Mouse (Mus musculus) olfactory bulb, adult 2 months (tissue): ENCODE results near the gene Pde6b. TPM values are rescaled to one million over a fixed set of nuclear protein-coding genes. Genes with fewer than 3 reads are reported as not detected.

Experiments
- H3K27ac ChIP-seq: fragments of 200-500 bp; 2 replicates; pipeline ENCODE4 v1.5.1; 2012; ENCODE audit warnings: low read depth, low read length; ENCODE audit not compliant: insufficient read depth
- H3K4me1 ChIP-seq: fragments of 200-500 bp; 2 replicates; pipeline ENCODE4 v1.6.1; 2012; ENCODE audit warnings: low read length; ENCODE audit not compliant: control insufficient read depth, insufficient read depth
- H3K4me3 ChIP-seq: fragments of 200-500 bp; 2 replicates; pipeline ENCODE4 v1.5.1; 2012; ENCODE audit warnings: mild to moderate bottlenecking, low read depth, low read length, moderate library complexity; ENCODE audit not compliant: insufficient read depth
- CTCF ChIP-seq: fragments of 200-500 bp; IDR thresholded peaks from 2 replicates; pipeline ENCODE4 v1.5.1; 2012; ENCODE audit warnings: low read depth, mild to moderate bottlenecking, low read length, moderate library complexity; ENCODE audit not compliant: insufficient read depth
- POLR2A ChIP-seq: fragments of 200-500 bp; IDR thresholded peaks from 2 replicates; pipeline ENCODE4 v1.6.1; 2012; ENCODE audit warnings: mild to moderate bottlenecking, low read depth, low read length, moderate library complexity; ENCODE audit not compliant: insufficient read depth
- WGBS: fragments of 180-500 bp; shearing (Covaris S2); methylation state at CpG from one replicate; pipeline ENCODE4 v1.1.7; 2018; 5-methylcytosine and 5-hydroxymethylcytosine counted together
- polyA plus RNA-seq: library from polyadenylated mRNA; stranded (reverse); fragments of >200 nt; gene quantifications from 2 replicates; pipeline ENCODE4 v1.2.4, GENCODE M21; 2012; ENCODE audit warnings: low replicate concordance; ENCODE audit not compliant: missing spikeins, insufficient read depth, insufficient read length

The Pde6b gene
- polyA plus RNA-seq, 1 experiment = not detected

DNA sequence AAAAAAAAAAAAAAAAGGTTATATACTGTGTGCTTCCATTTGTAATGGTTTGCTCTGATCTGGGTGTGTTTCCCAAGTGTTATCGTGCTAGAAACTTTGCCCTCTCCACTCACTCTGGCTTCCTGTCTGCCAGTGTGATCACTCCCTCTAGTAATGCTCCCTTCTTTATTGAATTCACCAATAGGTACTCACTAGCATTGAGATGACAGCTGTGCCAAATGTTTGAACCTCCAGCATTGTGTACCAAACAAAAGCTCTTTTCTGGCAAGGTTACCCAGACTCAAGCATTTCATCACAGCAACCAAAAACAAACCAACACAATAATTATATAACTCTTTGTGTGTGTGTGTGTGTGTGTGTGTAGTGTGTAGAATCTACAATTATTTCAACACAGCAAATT, 63.4 kb downstream of the Pde6b start:
- peaks cover 8% of the 10 kb centered on the region for H3K4me1 ChIP-seq
- TF ChIP-seq POLR2A = no peak
- TF ChIP-seq CTCF = no peak
- WGBS = 93% methylated on average over 1 of the region's 1 CpGs
- no peak overlapping the region for H3K4me3 ChIP-seq
- H3K27ac ChIP-seq = no peak overlapping the region

DNA sequence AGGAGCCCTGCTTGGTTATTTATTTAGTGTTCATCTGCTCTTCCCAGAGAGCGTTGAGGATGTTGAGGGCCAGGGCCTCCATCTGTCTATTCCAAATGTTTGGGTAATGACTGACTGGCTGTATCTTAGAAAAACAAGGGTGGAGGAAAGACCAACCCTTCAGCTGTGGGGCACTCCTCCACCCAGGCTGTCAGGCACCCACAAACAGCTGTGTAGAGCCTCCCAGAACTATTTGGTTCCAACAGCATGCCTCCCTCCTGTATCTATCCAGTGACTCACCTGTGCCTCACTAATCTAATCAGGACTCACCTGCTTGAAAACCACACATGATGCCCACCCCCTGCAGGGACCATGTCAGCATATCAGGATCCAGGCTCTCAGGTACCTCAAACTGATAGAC, 64.2 kb downstream of the Pde6b start:
- WGBS = 90% methylated on average over 1 of the region's 1 CpGs
- H3K4me1 ChIP-seq = peaks cover 8% of the 10 kb centered on the region
- no peak overlapping the region for H3K27ac ChIP-seq
- H3K4me3 ChIP-seq = no peak overlapping the region
- no peak for TF ChIP-seq CTCF
- TF ChIP-seq POLR2A = no peak

DNA sequence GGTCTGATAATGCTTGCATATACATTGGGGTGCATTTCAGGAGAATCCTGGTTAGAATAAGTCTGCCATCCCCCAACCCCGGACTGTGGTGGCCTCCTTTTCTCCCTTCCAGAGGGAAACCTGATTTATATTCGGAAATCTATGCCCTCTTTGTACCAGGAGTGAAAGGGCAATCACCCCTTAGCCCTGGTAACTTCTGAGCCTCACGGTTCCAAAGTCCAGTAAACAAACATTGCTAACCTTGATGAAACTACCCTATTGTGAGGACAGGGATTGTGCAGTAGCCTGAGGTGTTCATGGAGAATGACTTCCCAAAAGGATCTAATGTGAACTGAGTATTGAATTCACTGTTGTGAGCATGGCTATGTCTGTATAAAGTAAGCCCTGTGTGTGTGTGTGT, 65.9 kb downstream of the Pde6b start:
- Histone ChIP-seq H3K4me3 (no peak overlapping the region), H3K4me1 (no peaks in the 10 kb centered on the region), H3K27ac (no peak overlapping the region)
- 38% methylated on average over 3 of the region's 3 CpGs for WGBS
- TF ChIP-seq CTCF (no peak), POLR2A (no peak)

DNA sequence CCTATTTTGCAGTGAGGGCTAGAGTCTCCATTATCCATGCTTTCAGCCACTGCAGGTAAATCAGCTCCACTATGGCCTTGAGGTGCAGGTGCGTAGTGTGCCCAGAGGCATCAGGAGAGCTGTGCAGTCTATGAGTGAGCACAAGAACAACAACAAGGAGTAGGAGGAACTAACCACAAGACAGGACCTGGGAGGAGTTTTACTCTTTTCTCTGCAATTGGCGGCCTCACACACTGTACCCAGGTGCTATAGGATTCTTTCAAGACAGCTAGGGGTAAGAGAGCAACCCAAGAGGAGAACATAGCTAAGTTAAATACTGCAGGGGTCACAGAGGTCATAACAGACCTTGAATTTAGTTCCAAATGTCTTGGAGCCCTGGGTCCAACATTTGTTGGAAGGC, 70.5 kb downstream of the Pde6b start:
- peaks cover 10% of the 10 kb centered on the region for H3K4me1 ChIP-seq
- no peak overlapping the region for H3K27ac ChIP-seq
- H3K4me3 ChIP-seq = no peak overlapping the region
- WGBS = 93% methylated on average over 2 of the region's 2 CpGs
- TF ChIP-seq CTCF (no peak), POLR2A (no peak)

DNA sequence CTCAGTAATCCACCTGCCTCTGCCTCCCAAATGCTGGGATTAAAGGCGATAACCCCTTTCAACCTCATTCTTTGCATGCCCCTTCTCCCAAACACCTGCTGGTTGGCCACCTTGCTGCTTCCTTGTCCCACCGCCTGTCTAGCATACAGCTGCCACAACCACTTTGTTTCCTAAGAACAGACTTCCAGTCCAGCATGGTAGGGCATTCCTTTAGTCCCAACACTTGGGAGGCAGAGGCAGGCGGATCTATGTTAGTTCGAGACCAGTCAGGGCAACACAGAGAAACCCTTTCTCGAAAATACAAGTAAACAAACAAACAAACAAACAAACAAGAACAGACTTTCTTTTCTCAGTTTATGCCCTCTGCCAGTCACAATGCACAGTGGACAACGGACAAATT, 72.3 kb downstream of the Pde6b start:
- Histone ChIP-seq H3K4me3 (peak overlapping the region; percentile 88), H3K27ac (no peak overlapping the region), H3K4me1 (peaks cover 10% of the 10 kb centered on the region)
- WGBS = 35% methylated on average over 6 of the region's 6 CpGs
- TF ChIP-seq POLR2A (no peak), CTCF (no peak)

DNA sequence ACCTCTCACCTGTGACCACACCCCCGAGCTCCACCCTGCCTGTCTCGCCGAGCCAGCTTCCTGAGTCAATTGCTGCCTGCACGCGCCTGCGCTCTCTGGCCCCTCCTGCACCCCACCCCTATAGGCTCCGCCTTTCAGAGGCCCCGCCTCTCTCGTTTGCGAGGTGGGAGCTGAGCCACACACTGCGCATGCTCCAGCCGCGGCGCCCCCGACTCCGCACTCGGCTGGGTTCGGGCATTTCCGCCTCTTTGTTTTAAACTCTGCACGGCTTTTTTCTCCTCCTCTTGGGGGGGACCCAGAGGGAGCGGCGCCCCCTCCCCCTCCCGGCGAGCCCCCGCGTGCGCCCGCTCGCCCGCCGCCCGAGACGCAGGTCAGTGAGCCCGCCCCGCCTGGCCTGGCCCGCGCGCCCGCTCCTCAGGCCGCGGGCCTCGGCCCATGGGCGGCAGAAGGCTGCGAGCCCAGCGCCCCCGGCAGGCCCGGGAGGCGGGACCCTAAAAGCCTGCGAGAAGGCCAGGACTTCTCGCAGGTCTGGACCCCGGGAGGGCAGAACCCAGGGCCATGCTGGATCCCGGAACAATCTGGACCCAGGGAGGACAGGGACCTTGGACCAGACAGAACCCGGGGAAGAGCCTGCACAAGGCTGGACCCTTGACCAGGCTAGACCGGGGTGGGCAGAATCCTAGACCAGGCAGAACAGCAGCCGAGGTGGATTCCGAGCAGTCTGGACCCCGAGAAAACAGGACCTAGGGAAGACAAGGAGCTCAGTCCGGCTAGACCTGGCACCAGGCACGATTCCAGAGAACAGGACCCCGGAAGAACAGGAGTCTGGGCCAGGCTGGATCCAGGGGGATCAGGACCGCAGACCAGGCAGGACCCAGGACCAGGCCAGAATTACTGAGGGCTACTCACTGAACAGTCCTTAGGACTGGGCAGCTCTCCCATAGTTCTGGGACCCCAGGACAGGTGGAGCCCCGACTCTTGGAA, 73.2 kb downstream of the Pde6b start, which contains the start of gene Pcgf3:
Gene Pcgf3 (plus strand): TSS at position 151 of the 984 bp plus-strand sequence.
- no peak for TF ChIP-seq POLR2A
- TF ChIP-seq CTCF = no peak
- peaks cover 10% of the 10 kb centered on the region for H3K4me1 ChIP-seq
- H3K27ac ChIP-seq = peak within 1 kb of the TSS; percentile 64
- peak within 1 kb of the TSS; percentile 88 for H3K4me3 ChIP-seq
- 1% methylated on average over 61 of the region's 62 CpGs for WGBS

DNA sequence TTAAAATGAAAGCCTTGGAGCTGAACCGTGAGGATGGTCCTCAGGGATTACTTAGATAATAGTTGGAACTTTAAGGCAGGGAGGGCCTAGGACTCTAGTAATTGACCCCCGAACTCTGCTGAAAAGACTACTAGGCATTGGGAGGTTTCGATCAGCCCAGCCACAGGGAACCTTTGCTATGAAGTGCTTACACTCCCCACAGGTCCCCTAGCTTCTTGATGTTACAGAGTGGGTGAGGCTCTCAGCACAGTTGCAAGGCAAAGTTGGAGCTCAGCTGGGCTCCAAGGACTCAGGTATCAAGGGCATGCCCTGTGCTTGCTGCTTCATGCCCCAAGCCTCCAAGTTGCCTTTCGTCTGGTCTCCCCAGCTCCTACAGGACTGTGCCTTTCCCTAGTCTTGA, 74.3 kb downstream of the Pde6b start:
- 38% methylated on average over 4 of the region's 4 CpGs for WGBS
- H3K4me1 ChIP-seq = peaks cover 10% of the 10 kb centered on the region
- H3K4me3 ChIP-seq = peak overlapping the region; percentile 88
- H3K27ac ChIP-seq = no peak overlapping the region
- TF ChIP-seq POLR2A = no peak
- no peak for TF ChIP-seq CTCF

DNA sequence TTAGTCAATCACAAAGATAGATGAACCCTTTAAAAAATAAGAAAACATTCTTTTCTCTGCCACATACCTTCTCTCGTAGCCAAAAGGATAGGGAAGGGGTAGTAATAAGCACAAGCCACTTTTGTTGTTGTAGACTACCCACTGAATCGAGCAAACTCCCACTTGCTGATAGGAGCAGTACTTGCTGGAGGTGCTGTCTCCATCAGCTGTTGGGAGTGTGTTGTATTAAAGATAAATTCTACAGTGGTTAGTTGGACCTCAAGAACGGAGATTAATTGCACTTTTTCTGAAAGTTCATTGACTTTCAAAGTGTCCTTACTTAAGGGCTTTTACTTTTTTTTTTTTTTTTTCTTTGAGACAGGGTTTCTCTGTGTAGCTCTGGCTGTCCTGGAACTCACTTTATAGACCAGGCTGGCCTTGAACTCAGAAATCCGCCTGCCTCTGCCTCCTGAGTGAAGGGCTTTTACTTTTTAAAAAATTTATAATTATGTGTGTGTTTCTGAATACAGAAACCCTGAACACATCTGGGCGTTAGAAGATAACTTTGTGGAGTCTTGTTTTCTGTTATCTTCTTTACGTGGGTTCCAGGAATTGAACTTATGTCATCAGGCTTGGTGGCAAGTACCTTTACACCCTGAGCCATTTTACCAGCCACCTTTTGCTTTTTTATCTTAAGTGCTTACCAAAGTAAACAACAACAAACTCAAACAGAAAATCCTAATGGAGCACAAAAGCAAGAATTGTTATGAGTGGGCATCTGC, 77.1 kb downstream of the Pde6b start:
- H3K4me1 ChIP-seq = peaks cover 13% of the 10 kb centered on the region
- 79% methylated on average over 6 of the region's 6 CpGs for WGBS
- H3K27ac ChIP-seq = no peak overlapping the region
- no peak overlapping the region for H3K4me3 ChIP-seq
- TF ChIP-seq POLR2A (no peak), CTCF (no peak)

DNA sequence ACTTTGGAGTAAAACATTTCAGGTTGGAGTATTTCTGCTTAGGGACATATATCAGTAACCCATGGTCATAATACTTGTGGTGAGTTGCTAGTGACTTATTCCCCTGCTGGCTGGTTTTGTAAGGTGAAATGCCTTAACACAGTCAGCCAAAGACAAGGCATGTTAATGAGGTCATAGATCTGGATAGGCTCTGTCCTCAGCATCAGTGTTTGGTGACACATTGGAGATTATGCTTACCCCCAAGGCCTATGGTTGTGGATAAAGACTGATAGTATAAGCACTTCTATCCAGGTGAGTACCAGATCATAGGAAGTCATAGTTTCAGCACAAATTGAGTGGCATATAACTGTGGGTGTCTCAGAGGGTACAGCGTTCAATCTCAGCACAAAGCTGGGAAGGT, 78.5 kb downstream of the Pde6b start:
- Histone ChIP-seq H3K4me3 (no peak overlapping the region), H3K4me1 (peaks cover 9% of the 10 kb centered on the region), H3K27ac (no peak overlapping the region)
- no peak for TF ChIP-seq CTCF
- no peak for TF ChIP-seq POLR2A
- WGBS = 66% methylated on average over 1 of the region's 1 CpGs
